Mouse (Mus musculus) spleen, adult 2 months (tissue): ENCODE data around the gene Cdkn2c.

Experiments used
- CTCF ChIP-seq: fragments of 200-500 bp; IDR thresholded peaks from 2 replicates; pipeline ENCODE4 v1.5.1; 2011; ENCODE audit warnings: mild to moderate bottlenecking, inconsistent platforms; ENCODE audit not compliant: insufficient read depth, insufficient read length, insufficient replicate concordance; ENCODE audit errors: extremely low read depth
- POLR2A ChIP-seq: fragments of 200-500 bp; IDR thresholded peaks from 2 replicates; pipeline ENCODE4 v1.6.1; 2011; ENCODE audit warnings: low read depth, low read length, inconsistent platforms

DNA sequence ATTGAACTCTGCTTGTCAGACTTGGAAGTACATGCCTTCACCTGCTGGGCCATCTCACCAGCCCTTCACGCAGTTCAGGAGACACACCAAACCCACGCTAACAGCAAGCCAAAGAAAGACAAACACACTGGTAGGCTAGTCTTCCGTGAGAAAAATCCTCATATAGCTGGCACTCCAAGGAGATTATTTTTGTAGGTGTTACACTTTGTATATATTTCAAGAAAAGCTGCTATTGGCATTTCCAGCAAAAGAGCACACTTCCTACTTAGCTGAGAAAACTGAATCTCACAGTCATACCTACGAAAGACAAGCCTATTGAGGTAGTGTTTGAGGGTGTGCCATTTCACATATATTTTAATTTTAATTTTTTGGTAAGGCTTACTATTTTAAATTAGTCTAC, 36.0 kb downstream of the Cdkn2c start:
- TF ChIP-seq CTCF (no peak), POLR2A (no peak)
